Mouse (Mus musculus) right cerebral cortex, postnatal 10 days (tissue): ENCODE data around the gene Nrip3.

Source experiments
- DNase-seq, 2 experiments: peaks; one replicate each; pipeline ENCODE4 v3.0.0; 2021; ENCODE audit warnings: low spot score in 2 of 2

Gene Nrip3

GRCm38 (mm10) chr7:109768699-109769383 is 13.0 kb downstream of the Nrip3 start:
- no peak for DNase-seq

- DNase-seq: no peak
Measured at GRCm38 (mm10) chr7:109767575-109768350, 14.1 kb downstream of the Nrip3 start.

GRCm38 (mm10) chr7:109764009-109764408 is 17.8 kb downstream of the Nrip3 start:
- no peak for DNase-seq

- DNase-seq: no peak
Measured at GRCm38 (mm10) chr7:109756291-109756690, 25.5 kb downstream of the Nrip3 start.

GRCm38 (mm10) chr7:109754034-109754433 is 27.8 kb downstream of the Nrip3 start:
- no peak for DNase-seq

- peak; percentile 88 to 89 for DNase-seq
Measured at GRCm38 (mm10) chr7:109752008-109752925, 29.6 kb downstream of the Nrip3 start, which contains the start of gene Tmem9b. Gene Tmem9b (minus strand): TSS chr7:109752875.

GRCm38 (mm10) chr7:109751427-109752007 is 30.3 kb downstream of the Nrip3 start:
- DNase-seq: no peak

- no peak for DNase-seq
Measured at GRCm38 (mm10) chr7:109747747-109748146, 34.1 kb downstream of the Nrip3 start.

GRCm38 (mm10) chr7:109741703-109742102 is 40.1 kb downstream of the Nrip3 start:
- no peak for DNase-seq

- no peak for DNase-seq
Measured at GRCm38 (mm10) chr7:109741060-109741459, 40.8 kb downstream of the Nrip3 start.

GRCm38 (mm10) chr7:109739822-109740370 is 41.9 kb downstream of the Nrip3 start:
- DNase-seq: no peak

GRCm38 (mm10) chr7:109734806-109735205 is 47.0 kb downstream of the Nrip3 start:
- DNase-seq: no peak

GRCm38 (mm10) chr7:109731626-109732025 is 50.2 kb downstream of the Nrip3 start, which contains the start of gene Ascl3:
Gene Ascl3 (minus strand): TSS chr7:109731726.
- no peak for DNase-seq

- DNase-seq: no peak
Measured at GRCm38 (mm10) chr7:109723697-109724096, 58.1 kb downstream of the Nrip3 start, which contains the start of gene BC051019. Gene BC051019 (minus strand): TSS chr7:109723850.

- no peak for DNase-seq
Measured at GRCm38 (mm10) chr7:109723114-109723513, 58.7 kb downstream of the Nrip3 start.

GRCm38 (mm10) chr7:109722618-109723017 is 59.2 kb downstream of the Nrip3 start:
- no peak for DNase-seq

- peak; percentile 61 to 68 for DNase-seq
Measured at GRCm38 (mm10) chr7:109719286-109719685, 62.5 kb downstream of the Nrip3 start.

GRCm38 (mm10) chr7:109713434-109713982 is 68.3 kb downstream of the Nrip3 start:
- no peak for DNase-seq

GRCm38 (mm10) chr7:109712198-109712597 is 69.6 kb downstream of the Nrip3 start:
- no peak for DNase-seq

- DNase-seq: no peak
Measured at GRCm38 (mm10) chr7:109710069-109710468, 71.8 kb downstream of the Nrip3 start.

- DNase-seq: no peak
Measured at GRCm38 (mm10) chr7:109708961-109709382, 72.9 kb downstream of the Nrip3 start.
